Mouse (Mus musculus) midbrain, postnatal 0 days (tissue): Measurements from ENCODE around the gene Paqr9. TPM values are rescaled to one million over a fixed set of nuclear protein-coding genes. Genes with fewer than 3 reads are reported as not detected.
"Not testable (repeated sequence)": the region's sequence is repeated elsewhere in the genome, so short reads cannot be mapped to it uniquely, and the experiment has no call there.

Experiments
- ATAC-seq: fragments of 200-750 bp; cut with Nextera tagmentation; 2 replicates; pipeline ENCODE4 v1.8.0; 2017; ENCODE audit warnings: moderate number of reproducible peaks, mild to moderate bottlenecking, moderate TSS enrichment, moderate library complexity; ENCODE audit not compliant: low FRiP score
- DNase-seq: peaks from one replicate; pipeline ENCODE4 v3.0.0-alpha.2; 2015; ENCODE audit warnings: low spot score
- H3K27ac ChIP-seq: fragments of 300-500 bp; sonication (generic); 2 replicates; pipeline ENCODE4 v1.5.1; 2014; ENCODE audit warnings: low read depth, mild to moderate bottlenecking, low read length, mixed read lengths
- H3K27me3 ChIP-seq: fragments of 300-500 bp; sonication (generic); 2 replicates; pipeline ENCODE4 v1.6.1; 2014; ENCODE audit warnings: low read length, control low read depth, mixed read lengths; ENCODE audit not compliant: insufficient read depth
- H3K36me3 ChIP-seq: fragments of 300-500 bp; sonication (generic); 2 replicates; pipeline ENCODE4 v1.6.1; 2014; ENCODE audit warnings: low read length, control low read depth, mixed read lengths; ENCODE audit not compliant: insufficient read depth
- H3K4me1 ChIP-seq: fragments of 300-500 bp; sonication (generic); 2 replicates; pipeline ENCODE4 v1.6.1; 2014; ENCODE audit warnings: mild to moderate bottlenecking, control low read depth, antibody characterized with exemption, low read length, mixed read lengths; ENCODE audit not compliant: insufficient read depth
- H3K4me2 ChIP-seq: fragments of 300-500 bp; sonication (generic); 2 replicates; pipeline ENCODE4 v1.6.1; 2014; ENCODE audit warnings: low read depth, mild to moderate bottlenecking, low read length, mixed read lengths; ENCODE audit not compliant: poor library complexity, severe bottlenecking
- H3K4me3 ChIP-seq: fragments of 300-500 bp; sonication (generic); 2 replicates; pipeline ENCODE4 v1.5.1; 2014; ENCODE audit warnings: low read depth, mild to moderate bottlenecking, low read length, moderate library complexity
- H3K9ac ChIP-seq: fragments of 300-500 bp; sonication (generic); replicated peaks from 2 replicates; pipeline ENCODE4 v1.6.1; 2014; ENCODE audit warnings: mild to moderate bottlenecking, low read length, moderate library complexity, mixed read lengths; ENCODE audit not compliant: poor library complexity, severe bottlenecking
- H3K9me3 ChIP-seq: fragments of 300-500 bp; sonication (generic); 2 replicates; pipeline ENCODE4 v1.6.1; 2016; ENCODE audit warnings: low read length, control low read depth
- CTCF ChIP-seq: IDR thresholded peaks from 2 replicates; pipeline ENCODE4 v1.5.1; 2016; ENCODE audit warnings: antibody characterized with exemption, mild to moderate bottlenecking
- WGBS: fragments of 180-500 bp; shearing (Covaris S2); extraction: QIAGEN DNeasy Blood & Tissue Kit; methylation state at CpG from one replicate; pipeline ENCODE4 v1.1.7; 2014; 5-methylcytosine and 5-hydroxymethylcytosine counted together
- polyA plus RNA-seq: library from polyadenylated mRNA; unstranded; fragments of >200 nt; fragmentation: Nextera tagmentation; extraction: Ambion mirVana; gene quantifications from 2 replicates; pipeline ENCODE4 v1.2.1, GENCODE M21; 2015
- total RNA-seq: library from RNA; depleted of rRNA; stranded (reverse); fragments of >200 nt; gene quantifications from 2 replicates; pipeline ENCODE4 v1.2.3, GENCODE M21; 2014; rRNA removed

The Paqr9 gene
- 29.5 and 32.3 TPM in 2 replicates for total RNA-seq
- 6.1 and 6.5 TPM in 2 replicates for polyA plus RNA-seq

DNA sequence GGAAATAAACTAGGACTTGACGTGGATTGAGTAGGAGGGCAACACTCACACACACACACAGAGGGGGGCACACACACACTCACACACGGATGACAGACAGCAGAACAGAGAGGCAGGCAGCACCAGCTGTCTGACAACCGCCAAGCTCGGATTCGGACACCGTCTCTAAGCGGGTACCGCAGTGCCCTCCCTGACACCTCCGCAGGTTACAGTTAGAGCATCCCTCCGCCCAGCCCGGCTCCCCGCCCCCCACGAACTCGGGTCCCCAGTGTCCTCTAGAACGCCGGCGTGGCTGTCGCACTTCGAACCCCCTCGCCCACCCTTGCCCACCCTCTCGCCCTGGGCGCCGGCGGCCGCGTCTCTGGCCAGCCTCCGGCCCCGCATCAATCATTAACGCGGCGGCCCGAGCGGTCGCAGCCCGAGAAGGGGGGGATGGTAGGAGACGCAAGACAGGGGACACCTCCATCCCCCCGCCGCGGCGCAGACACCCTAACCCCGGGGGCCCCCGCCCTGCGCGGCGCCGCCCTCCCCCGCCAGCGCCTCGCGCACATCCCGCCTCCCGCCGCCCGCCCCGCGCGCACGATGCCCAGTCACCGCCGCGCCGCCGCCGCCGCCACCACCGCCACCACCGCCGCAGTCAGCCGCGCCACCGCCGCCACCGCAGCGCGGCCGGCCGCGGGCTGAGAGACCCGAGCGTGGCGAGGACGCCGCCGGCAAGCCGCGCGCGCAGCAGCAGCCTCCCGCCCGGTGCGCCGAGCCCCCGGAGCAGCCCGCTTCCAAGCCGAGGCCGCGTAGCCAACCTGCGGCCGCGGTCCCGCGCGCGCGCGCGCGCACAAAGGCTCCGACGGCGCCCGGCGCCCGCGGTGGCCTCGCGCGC lies at the start of gene Paqr9:
Gene Paqr9 (plus strand): TSS at position 599 of the 877 bp plus-strand sequence.
- H3K4me2 ChIP-seq = peak within 1 kb of the TSS; percentile 95
- no peak for TF ChIP-seq CTCF
- ATAC-seq (peak; percentile 72), DNase-seq (peak; percentile 49)
- H3K27me3 ChIP-seq = 0 out of 2 replicates have a peak, but pooled peaks cover 3% of the 10 kb centered on the region
- under 1% methylated on average over 22 of the region's 118 CpGs for WGBS
- H3K36me3 ChIP-seq = no peaks in the 10 kb centered on the region
- H3K27ac ChIP-seq = peak within 1 kb of the TSS; percentile 78
- H3K4me1 ChIP-seq = peaks cover 26% of the 10 kb centered on the region
- H3K9ac ChIP-seq = peak within 1 kb of the TSS; percentile 80
- H3K9me3 ChIP-seq = no peaks in the 10 kb centered on the region
- H3K4me3 ChIP-seq = peak within 1 kb of the TSS; percentile 66

- no peaks in the 10 kb centered on the region for H3K9me3 ChIP-seq
- TF ChIP-seq CTCF = no peak
- H3K4me3 ChIP-seq = peak overlapping the region; percentile 64
- H3K36me3 ChIP-seq = no peaks in the 10 kb centered on the region
- peak overlapping the region; percentile 89 for H3K4me2 ChIP-seq
- ATAC-seq (peak; percentile 0; the same call in 1 of the 2 replicates), DNase-seq (peak; percentile 2)
- H3K9ac ChIP-seq = peak overlapping the region; percentile 66
- no peaks in the 10 kb centered on the region for H3K27me3 ChIP-seq
- peaks cover 4% of the 10 kb centered on the region; the same call in 1 of the 2 replicates for H3K4me1 ChIP-seq
- 10% methylated on average over 21 of the region's 21 CpGs for WGBS
- H3K27ac ChIP-seq = peak overlapping the region; percentile 78
Measured at GRCm38 (mm10) chr9:95510693-95511404, 48.6 kb upstream of the Paqr9 start.

DNA sequence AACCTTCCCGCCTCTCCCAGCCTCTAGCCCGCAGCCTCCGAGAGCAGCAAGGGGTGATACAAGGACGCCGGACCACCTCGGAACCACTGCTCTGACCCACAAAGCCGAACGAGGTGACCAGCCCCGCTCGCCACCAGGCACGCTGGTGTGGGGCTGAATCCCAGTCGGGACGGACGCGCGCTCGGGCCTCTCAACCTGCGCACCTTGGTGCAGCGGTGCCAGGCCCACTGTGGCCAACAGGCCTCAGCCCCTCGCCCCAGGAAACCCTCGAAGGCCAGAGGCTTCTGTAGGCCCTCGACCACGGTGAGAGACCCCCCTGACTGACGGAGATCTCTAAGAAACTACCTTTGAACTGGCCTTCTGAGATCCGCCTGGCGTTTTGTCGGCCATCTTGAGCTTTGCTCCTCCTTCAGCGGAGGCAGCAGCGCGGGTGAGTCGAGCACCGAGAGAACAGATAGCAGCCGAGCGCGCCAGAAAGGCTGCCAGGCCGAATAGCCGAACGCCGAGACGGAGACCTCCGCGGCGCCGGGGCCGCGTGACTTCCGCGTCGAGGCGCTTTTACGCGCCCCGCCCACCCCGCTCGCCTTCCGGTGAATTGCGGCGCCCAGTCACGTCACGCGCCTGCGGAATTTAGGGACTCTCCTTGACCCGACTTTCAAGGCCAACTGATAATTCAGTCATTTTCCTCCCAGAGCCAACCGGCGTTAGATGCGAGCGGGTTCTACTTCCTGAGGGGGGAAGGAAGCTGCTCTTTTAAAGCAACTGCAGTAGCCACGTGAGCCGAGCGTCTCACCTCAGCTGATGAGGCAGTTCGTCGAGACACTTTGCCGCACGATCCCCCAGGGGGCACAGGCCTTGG lies 47.8 kb upstream of the Paqr9 start, which contains the start of gene U2surp:
Gene U2surp (minus strand): TSS at position 525 of the 859 bp plus-strand sequence.
- Histone ChIP-seq H3K27ac (peak within 1 kb of the TSS; percentile 78), H3K9me3 (no peaks in the 10 kb centered on the region), H3K9ac (peak within 1 kb of the TSS; percentile 66), H3K4me3 (peak within 1 kb of the TSS; percentile 64), H3K4me2 (peak within 1 kb of the TSS; percentile 89), H3K27me3 (no peaks in the 10 kb centered on the region), H3K4me1 (peaks cover 4% of the 10 kb centered on the region; the same call in 1 of the 2 replicates), H3K36me3 (no peaks in the 10 kb centered on the region)
- DNase-seq = peak; percentile 97
- peak; percentile 96 for ATAC-seq
- no peak for TF ChIP-seq CTCF
- WGBS = under 1% methylated on average over 74 of the region's 74 CpGs

DNA sequence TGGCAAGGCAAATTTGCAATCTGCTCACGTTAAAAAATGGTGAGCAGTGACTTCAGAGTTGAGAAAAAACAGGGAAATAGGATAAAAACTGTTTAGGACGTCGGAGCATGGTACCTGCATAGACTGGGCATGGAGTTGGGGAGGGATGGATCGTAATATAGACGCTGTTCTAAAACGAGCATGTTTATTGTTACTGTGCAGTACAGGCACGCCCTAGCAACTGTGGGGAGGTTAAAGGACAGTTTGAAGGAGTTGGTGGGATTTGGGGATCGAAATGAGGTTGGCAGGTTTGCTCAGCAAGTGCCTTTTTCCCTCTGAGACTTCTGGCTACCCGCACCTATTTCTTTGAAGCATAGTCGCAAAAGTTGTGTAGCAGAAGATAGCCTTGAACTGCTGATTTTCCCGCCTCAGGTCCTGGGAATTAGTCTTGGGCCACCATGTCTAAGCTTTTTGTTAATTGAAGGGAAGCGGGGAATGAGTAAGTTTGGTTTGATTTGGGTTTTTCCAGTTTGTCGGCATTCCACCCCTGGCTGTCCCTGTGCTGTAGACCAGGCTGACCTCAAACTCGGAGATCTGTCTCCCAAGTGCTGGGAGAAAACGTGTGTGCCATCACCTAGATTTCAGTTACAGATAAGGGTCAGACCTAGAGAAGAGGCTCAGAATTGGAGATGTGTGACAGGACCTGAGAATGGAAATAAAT lies 47.0 kb upstream of the Paqr9 start:
- TF ChIP-seq CTCF = peak; percentile 53
- Histone ChIP-seq H3K27ac (peak overlapping the region; percentile 78), H3K4me2 (peak overlapping the region; percentile 83), H3K9me3 (no peaks in the 10 kb centered on the region), H3K4me1 (peaks cover 4% of the 10 kb centered on the region; the same call in 1 of the 2 replicates), H3K9ac (peak overlapping the region; percentile 65), H3K36me3 (no peaks in the 10 kb centered on the region), H3K4me3 (peak overlapping the region; percentile 64), H3K27me3 (no peaks in the 10 kb centered on the region)
- ATAC-seq = peak; percentile 51; the same call in 1 of the 2 replicates
- no peak for DNase-seq
- 26% methylated on average over 15 of the region's 15 CpGs for WGBS

DNA sequence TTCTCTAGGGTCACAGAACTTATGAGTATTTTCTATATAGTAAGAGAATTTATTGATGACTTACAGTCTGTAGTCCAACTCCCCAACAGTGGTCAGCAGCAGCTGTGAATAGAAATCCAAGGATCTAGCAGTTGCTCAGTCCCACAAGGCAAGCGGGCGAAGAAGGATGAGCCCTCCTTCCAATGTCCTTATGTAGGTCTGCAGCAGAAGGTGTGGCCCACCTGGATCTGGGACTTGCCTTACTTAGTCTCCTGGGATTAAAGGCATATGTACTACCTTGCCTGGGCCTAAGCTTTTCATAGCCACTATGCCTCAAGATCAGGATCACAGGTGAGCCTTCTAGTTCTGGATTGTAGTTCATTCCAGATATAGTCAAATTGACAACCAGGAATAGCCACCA lies 45.7 kb upstream of the Paqr9 start:
- H3K27me3 ChIP-seq = no peaks in the 10 kb centered on the region
- peaks cover 4% of the 10 kb centered on the region; the same call in 1 of the 2 replicates for H3K4me1 ChIP-seq
- H3K9me3 ChIP-seq = no peaks in the 10 kb centered on the region
- no peak for TF ChIP-seq CTCF
- ATAC-seq (no peak), DNase-seq (no peak)
- WGBS = 93% methylated on average over 2 of the region's 2 CpGs
- no peaks in the 10 kb centered on the region for H3K36me3 ChIP-seq
- no peak overlapping the region for H3K27ac ChIP-seq
- H3K4me3 ChIP-seq = no peak overlapping the region
- H3K9ac ChIP-seq = no peak overlapping the region
- no peak overlapping the region for H3K4me2 ChIP-seq

DNA sequence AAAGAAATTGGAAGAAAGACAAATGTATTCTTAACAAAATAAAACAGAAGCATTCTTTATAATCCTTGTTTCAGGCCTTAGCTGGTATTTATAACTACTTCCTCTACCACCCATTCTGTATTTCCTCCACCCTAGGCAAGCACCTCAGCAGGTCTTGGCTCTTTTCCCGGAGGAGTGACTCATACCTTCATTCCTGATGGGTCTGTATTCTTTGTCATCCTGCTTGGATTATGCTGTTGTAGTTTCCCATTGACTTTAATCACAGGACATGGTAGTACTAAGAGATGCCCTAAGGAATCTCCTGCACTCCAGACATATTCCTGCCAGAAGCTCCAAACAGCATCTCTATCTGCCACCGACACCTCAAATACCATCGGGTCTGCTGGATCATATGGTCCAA lies 45.1 kb upstream of the Paqr9 start:
- not testable (repeated sequence) for H3K27ac ChIP-seq, H3K9me3 ChIP-seq, H3K4me2 ChIP-seq, H3K9ac ChIP-seq, H3K27me3 ChIP-seq, DNase-seq, ATAC-seq, H3K4me1 ChIP-seq, H3K36me3 ChIP-seq, H3K4me3 ChIP-seq
- 96% methylated on average over 3 of the region's 3 CpGs for WGBS
